Mouse (Mus musculus): ENCODE data around the gene Pnmt.

- TF ChIP-seq POLR2A (IDR thresholded peaks at IDR 0.05; ENCODE audit: borderline replicate concordance, low read depth, low read length) (no peak), CTCF (IDR thresholded peaks at IDR 0.05; ENCODE audit: low read depth, low read length) (no peak)
These were observed 29.4 kb upstream of the Pnmt start for GRCm38 (mm10) chr11:98356625-98357394.

Data from bone marrow macrophage, adult 2 months (primary cell).